In genomic region chr3:65055401-65055800, GRCm38 (mm10) we compare ENCODE assay signal across 11 mouse cellular contexts. TPM values are rescaled to one million over a fixed set of nuclear protein-coding genes. Genes with fewer than 3 reads are reported as not detected.
DNase-seq lines count a peak whose midpoint lies in the region; ATAC-seq lines count a peak whose summit lies in the region.
"Had no signal": no experiment of that assay in that cellular context is flagged by ENCODE, and none has a peak within 500 bp of the region (broad histone marks: within the 10 kb centered on the region; RNA-seq: fewer than 3 reads in every experiment).

No protein-coding gene starts in this region.

- no peak overlapping the region for H3K4me3 ChIP-seq in hindbrain, embryonic 11.5 days (ENCODE audit: low read depth, low read length)
- no peak overlapping the region for H3K4me3 ChIP-seq in hindbrain, embryonic 12.5 days
- H3K4me3 ChIP-seq: embryonic facial prominence, embryonic 12.5 days had no signal

- no peak overlapping the region for H3K4me2 ChIP-seq in hindbrain, embryonic 11.5 days (replicated peaks; ENCODE audit: low read depth, low read length)
- no peak overlapping the region for H3K4me2 ChIP-seq in hindbrain, embryonic 12.5 days (replicated peaks)
- H3K4me2 ChIP-seq: embryonic facial prominence, embryonic 12.5 days had no signal

- H3K9me3 ChIP-seq in hindbrain, embryonic 11.5 days (ENCODE audit: control insufficient read depth, low read length), result no peaks in the 10 kb centered on the region
- no peaks in the 10 kb centered on the region for H3K9me3 ChIP-seq in hindbrain, embryonic 12.5 days (replicated peaks)
- H3K9me3 ChIP-seq: embryonic facial prominence, embryonic 12.5 days had no signal

- no peaks in the 10 kb centered on the region for H3K4me1 ChIP-seq in hindbrain, embryonic 11.5 days (replicated peaks; ENCODE audit: control insufficient read depth, insufficient read depth, low read length)
- H3K4me1 ChIP-seq in hindbrain, embryonic 12.5 days, result no peaks in the 10 kb centered on the region
- H3K4me1 ChIP-seq: embryonic facial prominence, embryonic 12.5 days had no signal

- H3K36me3 ChIP-seq in hindbrain, embryonic 11.5 days (ENCODE audit: control insufficient read depth, insufficient read depth, low read length), result no peaks in the 10 kb centered on the region
- no peaks in the 10 kb centered on the region for H3K36me3 ChIP-seq in hindbrain, embryonic 12.5 days
- H3K36me3 ChIP-seq: embryonic facial prominence, embryonic 12.5 days had no signal

- 85% methylated on average over 3 of the region's 3 CpGs for WGBS in hindbrain, embryonic 11.5 days
- WGBS in hindbrain, embryonic 12.5 days, result 70% methylated on average over 3 of the region's 3 CpGs

- peak; percentile 4 for DNase-seq in hindbrain, embryonic 11.5 days (ENCODE audit: low spot score)
- DNase-seq in retina, adult 2 months (ENCODE audit: low read depth, low spot score), result peak; percentile 4
- no peak for DNase-seq in retina, embryonic 14.5 days (ENCODE audit: low spot score)
- peak; percentile 12 for DNase-seq in brain, embryonic 18.5 days (ENCODE audit: low read depth, low spot score)
- DNase-seq in B cell, adult 2 months, result no peak
- no peak for DNase-seq in ovary, postnatal 14 days (ENCODE audit: low spot score)
- DNase-seq: gastrocnemius, postnatal 14 days; kidney, adult 2 months; thymus, adult 18-20 months had no signal

- H3K27me3 ChIP-seq in hindbrain, embryonic 11.5 days (ENCODE audit: control insufficient read depth, insufficient read depth, low read length), result no peaks in the 10 kb centered on the region
- H3K27me3 ChIP-seq in hindbrain, embryonic 12.5 days, result no peaks in the 10 kb centered on the region
- H3K27me3 ChIP-seq: embryonic facial prominence, embryonic 12.5 days had no signal

- no peak overlapping the region for H3K27ac ChIP-seq in hindbrain, embryonic 11.5 days (ENCODE audit: low read depth, low read length)
- H3K27ac ChIP-seq in hindbrain, embryonic 12.5 days, result no peak overlapping the region
- H3K27ac ChIP-seq: embryonic facial prominence, embryonic 12.5 days had no signal

- H3K9ac ChIP-seq in hindbrain, embryonic 11.5 days (ENCODE audit: low read depth, low read length), result no peak overlapping the region
- H3K9ac ChIP-seq in hindbrain, embryonic 12.5 days, result no peak overlapping the region
- H3K9ac ChIP-seq: embryonic facial prominence, embryonic 12.5 days had no signal

- ATAC-seq in hindbrain, embryonic 11.5 days (ENCODE audit: low FRiP score), result no peak
- ATAC-seq in hindbrain, embryonic 12.5 days (ENCODE audit: low FRiP score), result no peak

RNA-seq across cellular contexts. Expression of gene Kcnab1, which starts 53.8 kb away (rescaled TPM):
- polyA plus RNA-seq in hindbrain, embryonic 11.5 days (2014; fragmentation: Nextera tagmentation; extraction: Ambion mirVana), result 5.6 and 6.4 TPM in 2 replicates
- polyA plus RNA-seq in hindbrain, embryonic 12.5 days (2016; fragmentation: Nextera tagmentation; extraction: Ambion mirVana), result 6.3 and 6.7 TPM in 2 replicates

Comparison
In these comparisons a context has a peak if more than half of its experiments do, and no peak if none do; other contexts are left out.
1. DNase-seq: peak in hindbrain, embryonic 11.5 days (single experiment), retina, adult 2 months (single experiment) and brain, embryonic 18.5 days (single experiment); none in retina, embryonic 14.5 days (single experiment), B cell, adult 2 months (0 of 2) and ovary, postnatal 14 days (single experiment).